Mouse (Mus musculus) cerebellum, adult 9-10 months (tissue): ENCODE data around the gene Fdx1.

ENCODE experiments used
- DNase-seq: peaks from one replicate; pipeline ENCODE4 v3.0.0; 2022

Gene Fdx1

DNA sequence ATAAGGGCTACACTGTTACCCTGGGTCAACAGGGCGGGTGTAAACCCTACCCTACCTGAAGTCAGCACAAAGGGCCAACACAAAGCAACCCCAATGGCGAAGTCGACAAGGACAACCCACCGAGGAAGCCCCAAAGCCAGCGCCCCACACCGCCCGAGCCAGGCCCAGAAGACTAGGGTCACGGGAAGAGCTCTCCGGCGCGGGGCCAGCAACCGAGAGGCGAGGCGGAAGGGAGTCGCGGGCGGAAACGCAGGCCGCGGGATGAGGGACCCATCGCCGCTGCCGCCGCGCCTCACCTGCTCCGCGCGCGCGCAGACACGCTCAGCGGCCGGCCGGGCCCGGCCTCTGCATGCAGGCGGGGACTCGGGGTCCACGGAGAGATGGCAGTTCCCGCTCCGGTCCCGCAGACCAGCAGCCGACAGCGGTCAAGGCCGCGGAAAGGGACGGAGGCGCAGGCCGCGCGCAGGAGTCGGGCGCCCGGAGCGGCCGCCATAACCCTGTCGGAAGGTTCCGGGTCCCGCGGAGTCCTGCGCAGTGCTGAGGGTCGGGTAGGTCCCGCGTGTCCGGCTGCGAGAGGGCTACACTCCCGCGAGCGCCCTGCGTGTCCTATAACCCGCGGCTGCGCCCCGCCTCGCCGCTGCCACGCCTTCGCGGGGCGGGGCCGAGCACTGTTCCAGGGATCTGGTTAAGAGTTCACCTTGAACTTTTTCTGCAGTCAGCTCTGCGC, at the start of gene Fdx1:
TSS of gene Fdx1 (minus strand) at position 582 of the 727 bp plus-strand sequence.
- DNase-seq, result peak; percentile 66

DNA sequence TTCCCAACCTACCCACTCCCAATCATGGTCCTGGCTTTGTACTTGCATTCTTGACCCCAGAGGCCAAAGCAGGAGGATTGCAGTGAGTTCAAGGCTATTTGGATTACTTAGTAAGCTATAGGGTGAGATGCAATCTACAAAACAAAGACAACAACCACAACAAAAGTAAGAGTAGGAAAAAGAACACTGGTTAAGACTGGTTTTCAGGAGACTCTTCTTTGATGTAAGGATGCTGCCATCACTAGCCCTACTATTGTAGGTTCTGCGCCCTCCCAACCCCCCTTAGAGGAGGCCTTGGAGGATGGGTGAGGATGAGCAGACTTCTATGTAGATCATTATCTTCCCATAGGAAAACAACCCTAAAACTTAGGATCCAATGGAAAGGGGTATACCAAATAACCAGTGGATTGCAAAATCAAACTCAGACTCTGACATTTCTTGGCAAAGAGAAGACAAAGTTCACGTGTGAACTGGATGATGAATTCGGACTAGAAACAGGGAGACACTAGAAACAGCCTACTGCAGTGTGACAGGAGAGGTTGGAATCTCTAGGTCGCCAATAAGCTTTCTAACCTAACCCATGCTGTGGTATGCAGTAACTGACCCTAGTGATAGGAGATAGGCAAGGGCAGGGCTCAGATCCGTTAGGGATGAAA, 49.6 kb upstream of the Fdx1 start:
- no peak for DNase-seq

DNA sequence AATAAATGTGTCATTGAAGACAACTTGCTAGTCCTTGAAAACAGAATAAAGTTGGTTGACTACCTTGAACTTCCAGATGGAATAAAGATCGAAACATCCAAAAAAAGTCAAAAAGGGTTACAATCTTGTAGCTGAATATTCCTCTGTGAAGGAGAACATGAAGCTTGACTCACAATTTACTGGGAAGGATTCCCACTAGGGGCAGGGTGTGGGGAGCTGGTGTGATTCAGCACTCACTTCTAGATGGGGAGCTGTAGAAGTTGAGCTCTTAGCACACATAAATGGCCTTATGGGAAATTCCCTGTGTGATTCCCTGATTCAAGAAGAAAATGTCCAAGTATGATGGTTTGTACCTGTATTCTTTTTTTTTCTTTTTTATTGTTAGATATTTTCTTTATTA, 49.0 kb upstream of the Fdx1 start:
- no peak for DNase-seq

DNA sequence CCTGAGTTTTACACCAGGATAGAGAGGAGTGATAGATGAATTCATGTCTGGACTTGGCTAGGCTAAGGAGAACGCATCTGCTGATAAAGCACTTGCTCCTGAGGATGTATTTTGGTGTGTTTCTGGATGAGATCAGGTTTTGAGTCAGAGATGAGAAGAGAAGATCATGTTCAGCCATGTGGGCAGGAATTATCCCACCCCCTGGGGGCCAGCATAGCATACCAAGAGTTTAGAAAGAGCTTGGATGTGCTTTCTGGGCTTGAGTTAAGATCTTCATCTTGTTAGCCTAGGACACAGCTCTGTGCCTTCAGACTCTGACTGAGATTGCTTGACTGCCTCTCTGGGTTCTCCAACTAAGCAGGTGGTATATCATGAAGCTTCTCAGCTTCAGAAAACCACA, 45.2 kb upstream of the Fdx1 start:
- no peak for DNase-seq

DNA sequence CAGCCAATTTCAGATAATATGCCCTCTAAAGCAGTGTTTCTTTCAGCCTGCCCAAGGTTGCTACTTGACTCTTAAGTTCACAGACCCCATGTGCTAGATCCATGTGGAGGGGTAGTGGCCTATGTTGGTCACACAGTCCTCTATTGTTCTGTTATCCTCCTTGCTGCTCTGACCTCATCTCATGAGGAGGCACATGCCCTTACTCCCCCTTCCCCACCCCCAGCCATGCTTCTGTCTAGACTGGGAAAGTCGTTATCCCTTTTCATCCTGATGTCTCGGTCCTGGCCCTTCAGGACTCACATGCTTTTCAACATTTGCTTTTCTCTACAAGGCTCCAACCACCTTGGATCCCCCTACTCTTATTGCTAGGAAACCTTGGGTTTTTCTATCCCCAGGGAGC, 44.0 kb upstream of the Fdx1 start:
- no peak for DNase-seq

DNA sequence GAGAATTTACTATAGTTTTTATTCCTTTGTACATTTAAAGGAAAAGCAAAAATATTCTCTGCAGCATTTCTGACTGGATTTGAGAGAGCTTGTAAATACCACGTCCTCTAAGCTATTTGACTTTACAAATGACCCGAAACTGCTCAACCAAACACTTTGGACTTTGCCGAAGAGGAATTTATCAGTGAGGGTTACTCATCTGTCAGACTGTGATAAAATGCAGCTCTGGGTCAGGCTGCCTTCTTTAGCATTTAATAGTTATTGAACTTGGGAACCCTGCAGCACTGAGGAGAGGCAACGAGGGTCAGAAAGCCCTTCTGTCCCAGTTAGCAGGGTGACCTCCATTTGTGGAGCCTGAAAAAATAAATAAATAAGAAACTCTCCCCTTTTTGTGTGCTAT, 40.1 kb upstream of the Fdx1 start:
- DNase-seq, result no peak

DNA sequence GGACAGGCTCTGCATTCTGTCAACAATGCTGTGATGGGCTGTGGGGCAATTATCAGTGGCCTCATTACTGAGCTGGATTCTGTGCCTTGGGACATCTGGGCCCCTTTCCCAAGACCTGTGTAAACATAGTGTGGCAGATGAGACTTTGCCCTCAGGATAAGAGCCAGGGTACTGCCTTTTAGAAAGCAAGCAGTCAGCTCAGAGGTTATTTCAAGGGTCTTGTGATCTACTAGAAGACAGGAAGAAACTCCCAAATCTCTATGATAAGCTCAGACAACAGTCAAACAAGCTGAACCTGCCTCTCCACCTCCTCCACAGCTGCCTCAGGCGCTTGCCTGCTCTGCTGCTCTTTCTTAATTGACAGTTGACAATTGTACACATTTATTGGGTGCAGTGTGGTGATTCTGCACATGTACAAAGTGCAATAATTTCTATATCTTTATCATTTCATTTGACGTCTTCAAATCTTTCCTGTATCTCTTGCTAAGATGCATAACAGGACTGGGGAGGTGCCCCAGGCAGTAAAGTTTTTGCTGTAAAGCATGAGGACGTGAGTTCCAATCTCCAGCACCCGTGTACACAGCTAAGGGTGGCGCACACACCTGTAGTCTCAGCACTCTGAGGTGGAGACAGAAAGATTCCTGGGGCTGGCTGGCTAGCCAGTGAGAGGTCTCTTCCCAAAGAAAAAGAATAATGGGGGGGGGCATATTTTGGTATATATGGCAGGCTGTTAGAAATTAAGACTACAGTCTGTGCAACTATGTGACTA, 32.2 kb upstream of the Fdx1 start:
- DNase-seq, result no peak

DNA sequence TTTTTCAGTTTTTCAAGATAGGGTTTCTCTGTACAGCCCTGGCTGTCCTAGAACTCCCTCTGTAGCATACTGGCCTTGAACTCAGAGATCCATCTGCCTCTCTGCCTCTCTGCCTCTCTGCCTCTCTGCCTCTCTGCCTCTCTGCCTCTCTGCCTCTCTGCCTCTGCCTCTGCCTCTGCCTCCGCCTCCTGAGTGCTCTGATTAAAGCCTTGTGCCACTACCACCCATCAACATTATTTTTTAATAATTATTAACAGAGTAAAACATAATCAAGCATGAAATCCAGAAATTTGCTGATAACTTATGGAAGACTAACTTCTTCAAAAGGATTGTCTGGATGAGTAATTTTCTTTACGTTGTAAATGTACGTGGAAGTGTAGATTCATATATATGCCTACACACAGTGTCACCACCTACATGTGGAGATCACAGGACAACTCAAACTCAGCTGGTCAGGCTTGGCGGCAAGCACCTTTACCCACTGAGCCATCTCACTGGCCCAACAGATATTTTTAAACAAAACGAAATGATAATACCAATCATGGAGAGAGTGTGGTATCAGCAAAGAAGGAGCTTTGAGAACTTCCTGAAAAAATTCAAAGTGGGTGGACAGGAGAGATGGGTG, 31.4 kb upstream of the Fdx1 start:
- no peak for DNase-seq

DNA sequence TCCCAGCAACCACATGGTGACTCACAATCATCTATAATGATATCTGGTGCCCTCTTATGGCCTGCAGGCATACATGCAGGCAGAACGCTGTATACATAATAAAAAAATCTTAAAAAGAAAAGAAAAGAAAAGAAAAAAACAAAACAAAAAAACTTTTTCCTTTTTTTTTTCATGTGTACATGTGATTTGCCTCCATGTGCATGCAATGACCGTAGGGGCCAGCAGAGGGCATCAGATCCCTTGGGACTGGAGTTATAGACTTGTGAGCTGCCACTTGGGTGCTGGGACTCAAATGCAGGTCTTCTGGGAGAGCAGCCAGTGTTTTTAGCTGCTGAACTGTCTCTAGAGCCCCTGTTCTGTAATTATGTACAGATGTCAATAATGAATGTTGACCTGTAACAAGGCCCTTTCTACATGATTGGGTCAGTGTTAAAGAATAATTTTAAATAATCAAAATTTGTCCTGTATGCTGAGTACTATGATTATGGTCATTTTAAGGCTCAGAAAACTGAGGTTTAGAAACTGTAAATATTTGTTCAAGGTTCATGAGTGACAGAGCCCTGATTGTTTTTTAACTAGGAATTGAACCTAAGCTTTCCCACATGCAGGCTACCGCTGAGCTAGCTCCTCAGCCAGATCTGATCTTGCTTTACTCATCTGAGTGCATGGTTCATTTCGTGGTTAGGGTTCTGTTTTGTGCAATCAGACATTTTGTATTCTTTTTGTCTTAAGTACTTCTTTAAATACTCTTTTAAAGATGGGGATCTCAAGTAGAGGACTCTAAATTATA, 30.3 kb upstream of the Fdx1 start:
- no peak for DNase-seq

DNA sequence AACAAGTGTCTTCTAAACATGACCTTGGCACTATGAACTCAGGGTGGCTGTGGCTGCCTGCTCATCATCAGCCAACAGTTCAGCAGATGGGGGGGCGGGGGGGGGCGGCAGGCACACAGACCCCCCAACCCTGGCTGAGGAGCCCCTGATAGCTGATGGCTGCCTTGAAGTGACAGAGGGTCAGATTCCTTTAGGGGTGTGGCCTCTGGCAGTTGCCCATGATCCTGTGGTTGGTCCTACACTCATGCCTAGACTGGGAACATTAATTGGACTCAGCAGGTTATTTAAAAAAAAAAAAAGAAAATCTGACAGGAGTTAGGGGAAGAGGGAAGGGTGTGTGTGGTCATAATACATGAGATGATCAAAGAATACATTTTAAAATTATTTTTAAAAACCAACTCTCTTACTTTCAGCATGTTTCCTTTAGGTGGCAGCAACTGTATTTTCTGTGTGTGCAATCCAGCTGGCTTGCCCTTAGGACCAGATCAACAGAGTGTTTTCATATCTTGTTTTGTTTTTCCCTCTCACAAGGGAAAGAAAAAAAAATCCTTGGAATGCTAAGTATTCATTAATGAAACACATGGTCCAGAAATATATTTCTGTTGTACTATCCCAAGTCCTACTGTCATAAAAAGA, 28.0 kb upstream of the Fdx1 start:
- DNase-seq, result no peak

DNA sequence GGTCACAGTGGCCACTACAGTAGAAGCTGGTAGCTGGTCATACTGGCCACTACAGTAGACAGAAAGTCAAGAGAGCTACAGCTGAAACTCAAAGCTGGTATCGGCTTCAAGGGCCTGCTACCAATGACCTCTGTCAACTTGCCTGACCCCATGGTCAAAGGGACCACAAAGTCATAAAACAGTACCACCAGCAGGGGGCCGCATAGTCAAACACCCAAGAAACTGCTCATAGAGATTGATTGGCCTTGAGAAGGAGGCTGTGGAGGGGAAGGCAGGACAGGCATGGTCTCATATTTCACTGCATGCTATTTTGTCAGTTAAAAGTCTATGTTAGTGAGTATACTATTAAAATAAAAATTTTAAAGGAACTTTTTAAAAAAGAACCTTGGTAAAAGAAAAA, 27.5 kb upstream of the Fdx1 start:
- DNase-seq, result no peak

DNA sequence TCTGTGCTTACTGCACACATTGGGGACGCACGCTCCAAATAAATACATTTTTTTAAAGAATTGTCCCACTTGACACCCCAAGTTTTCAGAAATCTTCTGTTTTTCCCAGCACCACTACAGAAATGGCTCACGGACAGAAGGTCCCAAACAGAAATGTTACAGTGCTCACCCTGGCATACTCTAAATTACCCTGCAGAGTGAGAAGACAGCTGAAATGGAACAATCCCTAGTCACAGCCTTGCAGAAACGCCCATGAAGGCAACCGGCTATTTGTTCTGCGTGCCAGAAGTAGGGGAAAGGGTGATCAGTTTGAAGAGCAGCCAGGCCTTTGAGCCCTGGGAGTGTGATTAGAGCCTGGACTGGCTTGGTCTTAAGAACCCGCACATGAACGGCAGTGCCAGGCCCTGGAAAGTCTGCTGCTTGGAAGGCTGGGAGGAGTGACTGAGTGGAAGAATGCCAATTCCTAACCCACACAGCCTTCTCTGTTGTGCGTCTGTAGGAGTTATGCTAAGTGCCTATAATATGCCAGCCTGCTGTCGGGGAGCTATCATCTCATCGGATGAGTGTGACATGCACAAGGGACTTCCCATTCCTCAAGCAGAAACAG, 22.2 kb upstream of the Fdx1 start:
- no peak for DNase-seq

DNA sequence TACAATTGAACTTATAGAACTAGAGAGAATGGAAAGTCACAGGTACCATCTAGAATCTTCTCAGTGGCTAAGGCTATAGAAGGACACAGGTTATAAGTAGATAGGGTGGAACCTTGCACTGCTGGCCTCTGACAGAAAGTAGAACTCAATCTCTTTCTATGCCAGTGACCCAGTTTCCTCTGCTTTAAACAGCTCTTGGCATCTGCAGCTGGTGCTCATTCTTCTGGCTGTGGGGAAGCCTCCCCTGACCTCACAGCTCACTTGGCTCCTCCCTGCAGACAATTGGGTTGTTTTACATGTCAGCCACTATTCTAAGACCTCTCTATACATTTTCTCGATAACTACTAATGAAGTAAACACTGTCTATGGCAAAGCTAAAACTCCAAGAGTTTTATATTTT, 17.8 kb upstream of the Fdx1 start:
- DNase-seq, result no peak

DNA sequence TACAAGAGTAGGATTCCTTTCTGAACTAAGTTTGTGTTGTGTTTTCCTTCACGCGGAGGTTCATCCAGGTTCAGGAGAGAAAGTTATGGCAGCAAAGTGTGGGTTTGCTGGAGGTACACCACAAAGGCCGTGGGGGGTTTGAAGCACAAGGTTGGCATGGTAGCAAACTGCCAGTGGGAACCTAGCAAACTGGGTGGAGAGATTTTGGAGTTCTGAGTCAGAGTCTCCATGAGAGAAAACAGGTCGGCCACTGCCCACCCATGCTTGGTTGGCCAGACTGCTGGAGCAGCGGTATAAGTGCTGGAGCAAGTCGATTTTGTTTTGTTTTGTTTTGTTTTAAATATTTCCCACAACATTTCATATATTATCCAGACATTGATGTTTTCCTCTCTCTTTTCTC, 15.9 kb upstream of the Fdx1 start:
- DNase-seq, result no peak

DNA sequence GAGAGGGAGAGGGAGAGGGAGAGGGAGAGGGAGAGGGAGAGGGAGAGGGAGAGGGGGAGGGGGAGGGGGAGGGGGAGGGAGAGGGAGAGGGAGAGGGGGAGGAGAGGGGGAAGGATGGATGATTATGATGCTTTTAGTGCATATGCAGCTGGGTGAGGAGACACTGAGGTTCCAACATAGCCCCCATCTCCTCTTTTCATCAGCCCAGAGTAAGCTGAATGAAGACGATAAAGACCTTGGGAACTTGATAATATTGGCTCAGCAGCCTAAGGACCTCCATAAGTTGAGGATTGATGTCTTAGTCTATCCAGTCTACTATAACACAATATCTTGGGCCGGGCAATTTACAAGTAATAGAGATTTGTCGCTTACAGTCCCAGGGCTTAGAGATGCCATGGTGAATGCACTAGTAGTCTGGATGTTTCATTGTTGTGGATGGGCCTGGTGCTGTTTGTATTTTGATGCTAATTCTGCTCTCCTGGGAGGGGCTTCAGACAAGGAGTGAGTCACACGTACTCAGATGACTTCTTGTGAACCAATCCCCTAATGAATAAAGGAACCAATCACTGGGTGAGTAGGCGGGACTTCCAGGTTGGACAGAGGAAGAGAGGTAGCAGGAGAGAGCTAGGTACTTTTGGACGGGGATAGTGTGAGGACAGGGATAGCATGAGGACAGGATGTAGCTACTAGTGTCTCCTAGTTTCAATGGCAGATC, 15.3 kb upstream of the Fdx1 start:
- DNase-seq, result no peak

DNA sequence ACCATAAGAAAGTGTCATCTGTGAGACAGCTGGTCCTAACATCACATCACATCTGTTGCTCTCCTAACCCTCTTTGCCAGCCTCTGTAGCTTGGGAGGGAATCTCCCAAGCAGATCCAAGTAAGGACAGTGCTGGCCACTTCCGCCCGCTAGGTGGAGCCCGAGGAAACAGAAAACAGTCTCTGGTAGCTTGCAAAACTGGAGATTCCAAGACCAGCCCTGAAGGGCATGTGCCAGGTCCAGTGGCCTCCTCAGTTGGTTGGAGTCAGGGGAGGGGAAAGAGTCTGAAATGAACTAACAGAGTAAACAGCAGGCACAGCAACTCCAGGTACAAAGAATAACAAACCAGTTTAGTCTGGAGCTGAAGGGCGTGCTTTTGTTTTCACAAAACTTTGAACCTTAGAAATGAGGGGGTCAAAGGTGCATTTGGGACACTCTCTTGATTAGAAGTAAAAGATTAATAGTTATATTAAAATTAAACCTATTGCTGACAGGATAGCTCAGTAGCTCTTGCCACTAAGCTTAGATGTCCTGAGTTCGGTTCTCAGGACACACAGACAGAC, 14.2 kb upstream of the Fdx1 start:
- DNase-seq, result peak; percentile 78

DNA sequence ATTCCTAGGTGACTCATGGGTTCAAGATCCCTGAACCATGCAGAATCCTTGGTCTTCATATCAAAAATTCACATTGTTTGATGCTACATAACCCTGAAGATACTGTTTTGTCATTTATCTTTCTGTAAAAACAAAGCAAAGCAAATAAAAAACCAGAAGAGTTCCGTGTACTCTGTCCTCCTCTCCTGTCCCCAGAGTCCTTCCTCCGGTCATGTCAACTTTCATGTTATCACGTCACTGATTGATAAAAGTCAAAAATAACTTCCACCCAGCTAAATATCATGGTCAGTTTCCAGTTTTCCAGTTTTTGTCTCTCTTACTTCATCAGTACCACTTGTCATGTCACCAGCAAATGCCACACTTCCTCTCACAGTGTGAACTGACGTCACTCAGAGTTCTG, 11.5 kb upstream of the Fdx1 start:
- no peak for DNase-seq

DNA sequence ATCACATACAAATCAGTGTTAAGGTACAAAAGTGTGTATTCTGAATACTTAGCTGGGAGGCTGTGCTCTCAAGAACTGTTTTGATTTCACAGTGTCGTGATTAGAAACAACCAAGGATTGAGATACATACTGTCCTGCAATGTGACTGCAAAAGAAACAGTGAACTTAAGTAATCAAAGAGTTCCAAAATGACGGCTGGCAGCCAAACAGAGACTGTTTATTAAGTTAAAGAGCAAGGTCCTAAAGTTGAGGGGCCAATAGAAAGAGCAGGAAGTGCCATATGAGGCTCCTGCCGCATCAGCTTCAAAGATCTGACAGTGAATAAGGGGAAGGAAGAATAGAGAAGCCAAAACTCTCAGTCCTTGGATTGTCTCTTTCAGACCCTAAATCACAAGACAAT, 10.5 kb upstream of the Fdx1 start:
- no peak for DNase-seq

DNA sequence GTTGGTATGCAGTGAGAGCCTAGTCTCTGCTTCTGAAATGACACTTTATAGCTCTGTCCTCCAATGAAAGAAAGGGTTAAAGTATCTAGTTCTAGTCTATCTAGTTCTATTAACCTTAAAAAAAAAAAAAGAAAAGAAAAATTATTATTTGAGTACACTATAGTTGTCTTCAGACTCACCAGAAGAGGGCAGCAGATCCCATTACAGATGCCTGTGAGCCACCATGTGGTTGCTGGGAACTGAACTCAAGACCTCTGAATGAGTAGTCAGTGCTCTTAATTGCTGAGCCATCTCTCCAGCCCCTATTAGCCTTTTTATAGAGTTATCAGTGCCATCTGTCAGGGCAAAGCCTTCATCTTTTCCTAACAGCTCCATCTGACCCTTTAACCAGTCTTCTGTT, 3.0 kb upstream of the Fdx1 start:
- DNase-seq, result no peak

DNA sequence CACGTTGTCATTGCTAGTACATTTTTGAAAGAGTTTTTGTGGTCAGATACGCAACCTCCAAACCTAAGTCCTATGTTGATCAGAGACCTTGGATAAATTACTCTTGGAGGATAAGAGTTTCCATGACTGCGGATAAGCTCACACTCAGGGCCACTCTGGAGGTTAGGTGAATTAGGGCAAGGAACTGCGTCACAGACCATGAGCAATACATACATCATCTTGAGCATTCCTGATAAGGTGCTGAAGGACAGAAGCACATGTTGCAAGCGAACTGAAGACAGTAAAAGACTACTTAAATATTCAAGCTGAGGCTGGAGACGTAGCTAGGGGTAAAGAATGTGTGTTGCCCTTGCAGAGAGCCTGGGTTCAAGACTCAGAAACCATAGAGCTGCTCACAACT, 754 bp upstream of the Fdx1 start:
- no peak for DNase-seq
